Mouse (Mus musculus): Measurements from ENCODE around the gene Mrpl40. TPM values are rescaled to one million over a fixed set of nuclear protein-coding genes. Genes with fewer than 3 reads are reported as not detected.

Gene Mrpl40
- polyA plus RNA-seq, 1 experiment from 2014 or later: 110 TPM

DNA sequence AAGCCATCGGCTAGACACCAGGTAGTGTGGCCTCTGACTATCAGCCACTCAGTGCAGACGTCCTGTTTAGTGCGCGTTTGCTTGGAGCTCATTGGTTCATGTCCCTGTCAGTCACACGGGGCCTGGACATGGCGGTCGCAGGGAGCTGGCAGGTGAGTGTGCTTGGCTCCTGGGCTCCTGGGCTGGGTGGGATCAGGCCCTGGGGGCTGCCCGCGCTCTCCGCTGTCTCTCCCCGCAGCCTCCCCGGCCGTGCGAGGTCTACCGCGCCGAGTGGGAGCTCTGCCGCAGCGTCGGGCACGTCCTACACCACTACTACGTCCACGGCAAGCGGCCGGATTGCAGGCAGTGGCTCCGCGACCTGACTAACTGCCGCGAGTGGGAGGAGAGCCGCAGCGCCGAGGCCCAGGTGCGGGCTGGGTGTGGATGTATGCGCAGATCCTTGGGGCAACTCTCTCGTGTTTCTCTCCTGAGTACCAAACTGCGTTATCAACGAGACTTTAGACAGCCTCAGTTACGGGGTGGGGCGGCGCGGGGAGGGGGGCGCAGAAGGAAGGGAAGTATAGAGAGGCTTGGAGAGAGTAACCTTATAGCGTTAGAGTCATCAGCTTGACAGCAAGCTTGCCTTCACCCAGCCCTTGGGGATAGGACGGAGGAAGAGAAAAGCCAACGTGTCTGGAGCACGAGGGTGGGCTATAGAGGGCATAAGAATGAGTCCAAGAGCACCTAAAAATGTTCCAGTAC is 40.0 kb downstream of the Mrpl40 start, which contains the start of the genes 2510002D24Rik and Gm28539:
TSS of gene 2510002D24Rik (plus strand) at position 111 of the 741 bp plus-strand sequence.
TSS of gene Gm28539 (plus strand) at position 117 of the 741 bp plus-strand sequence.
- Histone ChIP-seq H3K9me3 (replicated peaks; ENCODE audit: control insufficient read depth, low read length) (no peaks in the 10 kb centered on the region), H3K4me2 (ENCODE audit: low read depth, low read length) (peak within 1 kb of the TSS; percentile 88), H3K36me3 (ENCODE audit: control insufficient read depth, insufficient read depth) (peaks cover 25% of the 10 kb centered on the region), H3K9ac (ENCODE audit: low read length) (peak within 1 kb of the TSS; percentile 97), H3K27ac (ENCODE audit: low read length) (peak within 1 kb of the TSS; percentile 55; the same call in 1 of the 2 replicates), H3K4me1 (ENCODE audit: control insufficient read depth, insufficient read depth, low read length) (peaks cover 4% of the 10 kb centered on the region; the same call in 1 of the 2 replicates), H3K27me3 (ENCODE audit: control insufficient read depth, insufficient read depth, low read length) (no peaks in the 10 kb centered on the region), H3K4me3 (ENCODE audit: low read length) (peak within 1 kb of the TSS; percentile 95)
- ATAC-seq (replicated peaks; ENCODE audit: extremely low read depth, insufficient read depth, low FRiP score): peak; percentile 96
- WGBS: under 1% methylated on average over 46 of the region's 46 CpGs

DNA sequence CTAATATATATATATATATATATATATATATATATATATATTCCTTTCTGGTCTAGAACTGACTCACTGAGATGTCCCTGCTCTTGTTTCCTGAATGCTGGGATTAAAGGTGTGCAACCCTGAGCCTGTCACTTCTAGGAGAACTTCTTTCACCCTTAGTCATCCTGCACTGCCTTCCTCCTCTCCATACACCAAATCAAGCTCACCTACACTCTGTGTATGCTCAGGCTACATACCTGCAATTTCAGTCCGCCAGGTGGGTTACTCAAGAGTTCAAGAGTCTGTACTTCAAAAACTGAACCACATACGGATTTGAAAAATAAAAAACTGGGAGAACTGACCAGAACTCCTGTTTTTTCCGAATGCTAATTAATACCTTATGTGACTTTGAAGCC is 40.6 kb downstream of the Mrpl40 start:
- H3K27me3 ChIP-seq (ENCODE audit: control insufficient read depth, insufficient read depth, low read length): no peaks in the 10 kb centered on the region
- peaks cover 4% of the 10 kb centered on the region; the same call in 1 of the 2 replicates for H3K4me1 ChIP-seq (ENCODE audit: control insufficient read depth, insufficient read depth, low read length)
- peaks cover 27% of the 10 kb centered on the region for H3K36me3 ChIP-seq (ENCODE audit: control insufficient read depth, insufficient read depth)
- peak overlapping the region; percentile 97; the same call in 1 of the 2 replicates for H3K9ac ChIP-seq (ENCODE audit: low read length)
- H3K27ac ChIP-seq (ENCODE audit: low read length): no peak overlapping the region
- peak overlapping the region; percentile 95 for H3K4me3 ChIP-seq (ENCODE audit: low read length)
- H3K4me2 ChIP-seq (ENCODE audit: low read depth, low read length): peak overlapping the region; percentile 88
- WGBS: 32% methylated on average over 3 of the region's 3 CpGs
- H3K9me3 ChIP-seq (replicated peaks; ENCODE audit: control insufficient read depth, low read length): no peaks in the 10 kb centered on the region
- ATAC-seq (replicated peaks; ENCODE audit: extremely low read depth, insufficient read depth, low FRiP score): no peak

DNA sequence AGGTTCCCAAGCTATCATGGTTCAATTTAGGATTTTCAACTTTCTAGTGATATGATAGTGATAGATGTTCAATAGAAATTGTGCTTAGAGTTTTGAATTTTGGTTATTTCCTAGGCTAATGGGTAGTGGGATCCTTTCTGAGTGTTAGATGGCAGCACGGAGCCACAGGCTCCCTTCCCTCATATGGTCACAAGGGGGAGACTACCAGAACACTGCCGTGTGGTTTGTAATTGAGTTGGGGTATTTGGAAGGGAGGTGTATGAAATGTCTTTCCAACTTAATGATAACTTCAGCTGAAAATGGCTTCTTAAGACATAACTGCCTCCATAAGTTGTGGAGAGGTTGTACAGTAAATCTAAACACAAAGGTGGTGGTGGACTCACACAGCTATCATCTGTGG is 43.2 kb downstream of the Mrpl40 start:
- peaks cover 31% of the 10 kb centered on the region for H3K36me3 ChIP-seq (ENCODE audit: control insufficient read depth, insufficient read depth)
- peaks cover 4% of the 10 kb centered on the region; the same call in 1 of the 2 replicates for H3K4me1 ChIP-seq (ENCODE audit: control insufficient read depth, insufficient read depth, low read length)
- no peak overlapping the region for H3K9ac ChIP-seq (ENCODE audit: low read length)
- no peak for ATAC-seq (replicated peaks; ENCODE audit: extremely low read depth, insufficient read depth, low FRiP score)
- no peak overlapping the region for H3K4me3 ChIP-seq (ENCODE audit: low read length)
- no peak overlapping the region for H3K27ac ChIP-seq (ENCODE audit: low read length)
- no peaks in the 10 kb centered on the region for H3K27me3 ChIP-seq (ENCODE audit: control insufficient read depth, insufficient read depth, low read length)
- no peak overlapping the region for H3K4me2 ChIP-seq (ENCODE audit: low read depth, low read length)
- H3K9me3 ChIP-seq (replicated peaks; ENCODE audit: control insufficient read depth, low read length): no peaks in the 10 kb centered on the region
- 67% methylated on average over 2 of the region's 2 CpGs for WGBS

DNA sequence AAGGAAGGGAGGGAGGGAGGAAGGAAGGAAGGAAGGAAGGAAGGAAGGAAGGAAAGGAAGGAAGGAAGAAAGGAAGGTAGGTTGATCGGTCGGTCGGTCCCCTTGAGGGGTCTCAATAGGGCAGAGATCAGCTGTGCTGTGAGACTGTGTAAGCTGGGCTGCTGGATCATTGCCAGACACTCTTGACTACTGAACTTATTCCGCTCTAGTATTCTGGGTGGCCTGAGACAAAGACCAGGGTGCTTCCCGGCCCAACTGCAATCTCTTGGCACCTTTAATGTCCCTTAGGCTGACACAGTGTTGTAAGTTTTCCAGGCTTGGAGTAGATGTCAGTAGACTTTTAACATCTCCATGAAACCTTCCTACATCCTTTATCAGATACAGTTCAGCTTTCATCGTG is 47.6 kb downstream of the Mrpl40 start:
- Histone ChIP-seq H3K4me2 (ENCODE audit: low read depth, low read length) (no peak overlapping the region), H3K9ac (ENCODE audit: low read length) (no peak overlapping the region), H3K4me1 (ENCODE audit: control insufficient read depth, insufficient read depth, low read length) (no peaks in the 10 kb centered on the region), H3K4me3 (ENCODE audit: low read length) (no peak overlapping the region), H3K27me3 (ENCODE audit: control insufficient read depth, insufficient read depth, low read length) (no peaks in the 10 kb centered on the region), H3K9me3 (replicated peaks; ENCODE audit: control insufficient read depth, low read length) (no peaks in the 10 kb centered on the region), H3K36me3 (ENCODE audit: control insufficient read depth, insufficient read depth) (peaks cover 62% of the 10 kb centered on the region), H3K27ac (ENCODE audit: low read length) (no peak overlapping the region)
- 62% methylated on average over 6 of the region's 6 CpGs for WGBS
- no peak for ATAC-seq (replicated peaks; ENCODE audit: extremely low read depth, insufficient read depth, low FRiP score)

DNA sequence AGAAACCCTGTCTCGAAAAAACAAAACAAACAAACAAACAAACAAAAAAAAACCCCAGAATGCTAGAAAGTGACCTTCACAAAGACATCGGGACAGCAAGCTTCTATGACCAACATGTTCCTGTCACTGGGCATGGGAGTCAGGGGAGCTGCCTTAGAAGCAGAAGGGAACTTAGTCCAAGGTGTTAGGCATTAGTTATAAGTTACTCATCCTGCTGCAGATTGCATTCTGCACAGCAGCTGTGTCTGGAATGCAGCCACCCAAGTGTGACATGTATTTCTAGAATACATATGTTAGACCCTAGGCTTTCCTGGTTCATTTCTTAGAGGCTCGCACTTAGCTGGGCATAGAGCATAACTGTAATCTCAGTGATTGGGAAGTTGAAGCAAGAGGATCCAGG is 48.0 kb downstream of the Mrpl40 start:
- Histone ChIP-seq H3K9me3 (replicated peaks; ENCODE audit: control insufficient read depth, low read length) (no peaks in the 10 kb centered on the region), H3K4me2 (ENCODE audit: low read depth, low read length) (no peak overlapping the region), H3K36me3 (ENCODE audit: control insufficient read depth, insufficient read depth) (peaks cover 58% of the 10 kb centered on the region), H3K27me3 (ENCODE audit: control insufficient read depth, insufficient read depth, low read length) (no peaks in the 10 kb centered on the region), H3K4me3 (ENCODE audit: low read length) (no peak overlapping the region), H3K4me1 (ENCODE audit: control insufficient read depth, insufficient read depth, low read length) (no peaks in the 10 kb centered on the region), H3K9ac (ENCODE audit: low read length) (no peak overlapping the region), H3K27ac (ENCODE audit: low read length) (no peak overlapping the region)
- WGBS: 91% methylated on average over 3 of the region's 3 CpGs
- no peak for ATAC-seq (replicated peaks; ENCODE audit: extremely low read depth, insufficient read depth, low FRiP score)

DNA sequence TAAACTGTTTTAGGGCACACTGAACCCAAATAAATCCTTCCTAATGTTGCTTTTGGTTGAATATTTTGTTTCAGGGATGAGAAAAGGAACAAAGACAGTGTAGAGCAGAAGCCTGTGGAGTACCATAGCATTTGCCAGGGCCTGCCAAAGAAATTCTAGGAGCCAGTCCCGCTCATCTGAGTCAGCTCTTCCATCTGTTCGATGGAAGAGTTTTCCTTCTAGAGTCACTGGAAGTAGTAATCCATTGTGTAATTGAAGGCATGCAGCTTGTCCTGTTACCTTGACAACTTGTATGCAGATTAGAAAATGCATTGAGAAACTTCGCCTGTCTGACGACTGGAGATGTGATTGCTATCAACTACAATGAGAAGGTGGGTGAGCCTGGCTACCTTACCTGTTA is 53.7 kb downstream of the Mrpl40 start:
- no peaks in the 10 kb centered on the region for H3K9me3 ChIP-seq (replicated peaks; ENCODE audit: control insufficient read depth, low read length)
- ATAC-seq (replicated peaks; ENCODE audit: extremely low read depth, insufficient read depth, low FRiP score): no peak
- H3K4me2 ChIP-seq (ENCODE audit: low read depth, low read length): no peak overlapping the region
- H3K4me1 ChIP-seq (ENCODE audit: control insufficient read depth, insufficient read depth, low read length): no peaks in the 10 kb centered on the region
- H3K4me3 ChIP-seq (ENCODE audit: low read length): no peak overlapping the region
- 85% methylated on average over 4 of the region's 4 CpGs for WGBS
- H3K27me3 ChIP-seq (ENCODE audit: control insufficient read depth, insufficient read depth, low read length): no peaks in the 10 kb centered on the region
- no peak overlapping the region for H3K27ac ChIP-seq (ENCODE audit: low read length)
- no peak overlapping the region for H3K9ac ChIP-seq (ENCODE audit: low read length)
- H3K36me3 ChIP-seq (ENCODE audit: control insufficient read depth, insufficient read depth): peaks cover 83% of the 10 kb centered on the region

DNA sequence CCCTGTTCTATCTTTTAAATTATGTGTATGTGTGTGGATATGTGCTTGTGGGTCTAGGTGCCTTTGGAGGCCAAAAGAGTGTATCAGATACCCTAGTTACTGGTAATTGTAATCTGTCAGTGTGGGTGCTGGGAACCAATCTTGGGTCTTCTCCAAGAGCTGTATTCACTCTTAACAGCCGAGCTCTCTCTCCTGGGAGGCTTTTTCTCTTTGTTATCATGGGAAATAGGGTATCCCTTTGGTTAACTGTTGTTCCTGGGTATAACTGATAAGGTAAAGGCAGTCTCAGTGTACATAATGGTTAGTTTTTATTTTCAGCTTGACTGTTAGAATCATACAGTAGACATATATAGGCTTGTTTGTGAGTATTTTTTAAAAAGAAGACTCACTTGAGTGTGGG is 54.3 kb downstream of the Mrpl40 start:
- no peak overlapping the region for H3K27ac ChIP-seq (ENCODE audit: low read length)
- no peak for ATAC-seq (replicated peaks; ENCODE audit: extremely low read depth, insufficient read depth, low FRiP score)
- H3K9me3 ChIP-seq (replicated peaks; ENCODE audit: control insufficient read depth, low read length): no peaks in the 10 kb centered on the region
- no peak overlapping the region for H3K4me2 ChIP-seq (ENCODE audit: low read depth, low read length)
- no peaks in the 10 kb centered on the region for H3K27me3 ChIP-seq (ENCODE audit: control insufficient read depth, insufficient read depth, low read length)
- H3K4me3 ChIP-seq (ENCODE audit: low read length): no peak overlapping the region
- no peaks in the 10 kb centered on the region for H3K4me1 ChIP-seq (ENCODE audit: control insufficient read depth, insufficient read depth, low read length)
- H3K36me3 ChIP-seq (ENCODE audit: control insufficient read depth, insufficient read depth): peaks cover 81% of the 10 kb centered on the region
- 87% methylated on average over 1 of the region's 1 CpGs for WGBS
- no peak overlapping the region for H3K9ac ChIP-seq (ENCODE audit: low read length)

Other genes starting within 250 kb of the Mrpl40 start
- 8.4 and 8.5 TPM in 2 replicates for gene Sept5, start 246.9 kb downstream of the Mrpl40 start, polyA plus RNA-seq (2015; fragmentation: Nextera tagmentation; extraction: Ambion mirVana)
- 32.1 and 38.8 TPM in 2 replicates for gene Cldn5, start 100.0 kb downstream of the Mrpl40 start, polyA plus RNA-seq (2015; fragmentation: Nextera tagmentation; extraction: Ambion mirVana)
- 67.9 and 75.5 TPM in 2 replicates for gene Ufd1, start 65.1 kb downstream of the Mrpl40 start, polyA plus RNA-seq (2015; fragmentation: Nextera tagmentation; extraction: Ambion mirVana)
- gene Cdc45, start 64.9 kb downstream of the Mrpl40 start, polyA plus RNA-seq (2015; fragmentation: Nextera tagmentation; extraction: Ambion mirVana): 37.6 and 39.2 TPM in 2 replicates
- 39.6 and 40.0 TPM in 2 replicates for gene 2510002D24Rik, start 40.3 kb downstream of the Mrpl40 start, polyA plus RNA-seq (2015; fragmentation: Nextera tagmentation; extraction: Ambion mirVana)
- gene Gm28539, start 40.3 kb downstream of the Mrpl40 start, polyA plus RNA-seq (2015; fragmentation: Nextera tagmentation; extraction: Ambion mirVana): not detected in 2 replicates
- 8.0 and 9.0 TPM in 2 replicates for gene Hira, start 175 bp upstream of the Mrpl40 start, polyA plus RNA-seq (2015; fragmentation: Nextera tagmentation; extraction: Ambion mirVana)

Measured in heart, embryonic 16.5 days (tissue).